Mouse (Mus musculus) E14TG2a.4 (cell line): Measurements from ENCODE around the gene Slc6a9.

Source experiments
- CTCF ChIP-seq: conservative IDR thresholded peaks from 2 replicates; pipeline ENCODE4 v1.5.1; 2014; ENCODE audit warnings: low read length
- NANOG ChIP-seq: IDR thresholded peaks from 2 replicates; pipeline ENCODE4 v1.6.1; 2014; ENCODE audit warnings: borderline replicate concordance, low read length, mixed read lengths
- POU5F1 ChIP-seq: IDR thresholded peaks from 2 replicates; pipeline ENCODE4 v1.6.1; 2014; ENCODE audit warnings: low read length, borderline replicate concordance

DNA sequence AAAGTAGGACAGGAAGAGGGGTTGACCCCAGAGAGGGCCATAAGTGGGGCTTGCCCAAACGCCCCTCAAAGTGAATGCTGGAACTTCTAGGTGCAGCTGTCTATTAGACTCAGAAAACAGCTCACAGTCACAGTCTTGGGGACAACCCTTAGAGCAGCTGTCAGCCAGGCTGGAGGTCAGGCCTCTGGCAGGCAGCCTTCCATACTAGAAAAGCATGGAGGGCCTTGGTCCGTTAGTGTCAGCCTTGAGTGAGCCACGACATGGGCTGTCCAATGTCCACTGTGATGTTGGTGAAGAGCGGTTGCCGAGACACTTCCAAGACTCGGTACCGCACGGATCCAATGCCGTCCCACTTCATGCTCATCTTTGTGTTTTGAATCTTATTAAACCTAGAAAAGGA, 39.3 kb downstream of the Slc6a9 start:
- TF ChIP-seq CTCF (no peak), NANOG (no peak), POU5F1 (no peak)
